Mouse (Mus musculus) CH12.LX (cell line): ENCODE data around the gene Gm20521.
A peak's percentile ranks its signal among the peaks of the same experiment; 100 is the strongest.

Experiments
- CTCF ChIP-seq, 2 experiments: IDR thresholded peaks in 1 of 2; conservative IDR thresholded peaks in 1 of 2; 2 replicates each; pipeline ENCODE4 v1.5.1; 2011 to 2012; ENCODE audit warnings: low read depth in 2 of 2, low read length in 2 of 2, improper control_type of control experiment in 1 of 2, inconsistent platforms in 1 of 2, mild to moderate bottlenecking in 1 of 2, moderate library complexity in 1 of 2
- ELF1 ChIP-seq: IDR thresholded peaks from 2 replicates; pipeline ENCODE4 v1.6.1; 2014; ENCODE audit warnings: low read depth, mild to moderate bottlenecking, inconsistent platforms, low read length, improper control_type of control experiment
- HCFC1 ChIP-seq: IDR thresholded peaks from 2 replicates; pipeline ENCODE4 v1.6.1; 2012; ENCODE audit warnings: low read depth, mild to moderate bottlenecking, inconsistent platforms, low read length, improper control_type of control experiment
- KAT2A ChIP-seq: IDR thresholded peaks from 2 replicates; pipeline ENCODE4 v1.6.1; 2012; ENCODE audit warnings: low read length, improper control_type of control experiment, inconsistent platforms; ENCODE audit not compliant: insufficient replicate concordance
- MAFK ChIP-seq: IDR thresholded peaks from 2 replicates; pipeline ENCODE4 v1.6.1; 2011; ENCODE audit warnings: low read length, improper control_type of control experiment; ENCODE audit not compliant: insufficient replicate concordance
- MAX ChIP-seq: IDR thresholded peaks from 2 replicates; pipeline ENCODE4 v1.6.1; 2011; ENCODE audit warnings: low read length, improper control_type of control experiment
- NRF1 ChIP-seq: IDR thresholded peaks from 2 replicates; pipeline ENCODE4 v1.6.1; 2014; ENCODE audit warnings: low read depth, mild to moderate bottlenecking, inconsistent platforms, low read length, improper control_type of control experiment, moderate library complexity
- POLR2A ChIP-seq: IDR thresholded peaks from 2 replicates; pipeline ENCODE4 v1.6.1; 2011; ENCODE audit warnings: low read depth, mild to moderate bottlenecking, improper control_type of control experiment, low read length
- ZKSCAN1 ChIP-seq: IDR thresholded peaks from 2 replicates; pipeline ENCODE4 v1.6.1; 2012; ENCODE audit warnings: low read depth, inconsistent platforms, low read length, improper control_type of control experiment, borderline replicate concordance

GRCm38 (mm10) chr14:54864313-54865036, 18.8 kb upstream of the Gm20521 start:
- TF ChIP-seq MAFK (no peak), KAT2A (no peak), MAX (no peak; the same call in 1 of the 2 replicates), HCFC1 (no peak; the same call in 1 of the 2 replicates), POLR2A (no peak), NRF1 (peak; percentile 56; the same call in 1 of the 2 replicates), ELF1 (no peak), ZKSCAN1 (no peak), CTCF (conservative IDR thresholded peaks at IDR 0.05 in 1 of 2, IDR thresholded peaks at IDR 0.05 in 1 of 2; ENCODE audit: low read depth in 2 of 2, low read length in 2 of 2) (no peak)
